Mouse (Mus musculus) liver, adult (tissue): ENCODE data around the gene C2cd4d.

Source experiments
- GATA4 ChIP-seq: IDR thresholded peaks from 2 replicates; pipeline ENCODE4 v1.6.1; 2014; ENCODE audit warnings: mild to moderate bottlenecking, low read length; ENCODE audit not compliant: insufficient replicate concordance

C2cd4d gene

DNA sequence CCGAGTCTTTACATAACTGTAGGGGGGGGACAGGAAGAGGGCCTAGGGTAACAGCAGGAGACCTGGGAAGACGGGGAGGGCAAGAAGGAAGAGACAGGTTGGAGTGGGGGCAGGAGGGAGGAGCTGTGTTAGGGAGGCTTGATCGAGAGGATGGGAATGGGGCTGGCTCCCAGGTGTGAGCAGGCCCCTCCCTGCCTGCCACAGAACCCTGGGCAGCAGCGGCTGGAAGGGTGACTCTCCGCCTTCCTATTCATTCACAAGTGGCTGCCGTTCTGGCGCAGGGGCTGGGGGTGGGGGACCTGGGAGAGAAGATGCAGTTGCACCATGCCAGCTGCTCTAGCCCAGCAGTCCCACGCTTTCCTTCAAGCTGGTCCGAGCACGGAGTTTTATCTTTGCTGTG lies 10.9 kb downstream of the C2cd4d start:
- TF ChIP-seq GATA4 = no peak

- TF ChIP-seq GATA4 = no peak
These were observed 11.4 kb downstream of the C2cd4d start for GRCm38 (mm10) chr3:94373597-94374011.

- TF ChIP-seq GATA4 = no peak
These were observed 12.4 kb downstream of the C2cd4d start for GRCm38 (mm10) chr3:94374636-94375035.

GRCm38 (mm10) chr3:94375146-94375545 lies 12.9 kb downstream of the C2cd4d start:
- no peak for TF ChIP-seq GATA4

- no peak for TF ChIP-seq GATA4
These were observed 13.6 kb downstream of the C2cd4d start for GRCm38 (mm10) chr3:94375861-94376260.

DNA sequence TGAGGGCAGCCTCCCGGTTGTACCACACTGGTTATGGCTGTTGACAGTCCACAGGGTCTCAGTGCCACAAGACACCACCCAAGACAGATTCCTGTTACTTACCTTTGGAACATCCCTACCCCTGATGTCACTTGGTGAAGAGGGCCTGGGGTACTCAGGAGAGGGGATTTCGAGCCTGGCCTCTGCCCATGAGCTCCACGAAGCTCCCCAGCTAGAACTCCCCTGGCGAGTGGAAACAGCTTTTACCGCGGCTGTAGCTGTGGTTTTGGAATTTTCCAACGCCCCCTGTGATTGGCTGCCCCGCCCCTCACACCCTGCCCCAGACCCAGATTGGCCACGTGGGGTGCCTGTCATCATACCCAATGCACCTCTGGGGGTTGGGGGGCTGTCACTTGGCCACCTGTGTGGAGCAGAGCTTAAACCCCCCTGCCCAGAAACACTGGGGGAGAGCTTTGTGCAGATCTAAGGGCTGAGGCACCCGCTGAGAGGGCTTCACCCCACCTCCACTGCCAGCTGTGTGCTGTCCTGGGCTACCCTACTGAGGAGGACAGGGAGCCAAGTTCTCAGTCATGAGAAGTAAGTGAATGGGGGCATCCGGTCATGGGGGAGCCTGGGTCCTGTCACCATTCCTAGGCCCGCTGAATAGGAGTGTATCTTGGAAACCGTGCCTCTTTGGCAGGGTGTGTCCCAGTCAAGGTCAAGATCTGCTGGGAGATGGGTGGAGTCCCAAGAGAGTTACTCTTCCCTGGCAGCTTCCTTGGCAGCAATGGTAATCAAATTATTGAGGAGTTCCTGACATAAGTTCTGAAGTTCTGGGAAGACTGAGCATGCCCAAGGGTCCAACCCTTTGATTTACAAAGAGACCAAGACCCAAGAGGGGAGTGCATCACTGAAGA lies 15.0 kb downstream of the C2cd4d start:
- TF ChIP-seq GATA4 = no peak

DNA sequence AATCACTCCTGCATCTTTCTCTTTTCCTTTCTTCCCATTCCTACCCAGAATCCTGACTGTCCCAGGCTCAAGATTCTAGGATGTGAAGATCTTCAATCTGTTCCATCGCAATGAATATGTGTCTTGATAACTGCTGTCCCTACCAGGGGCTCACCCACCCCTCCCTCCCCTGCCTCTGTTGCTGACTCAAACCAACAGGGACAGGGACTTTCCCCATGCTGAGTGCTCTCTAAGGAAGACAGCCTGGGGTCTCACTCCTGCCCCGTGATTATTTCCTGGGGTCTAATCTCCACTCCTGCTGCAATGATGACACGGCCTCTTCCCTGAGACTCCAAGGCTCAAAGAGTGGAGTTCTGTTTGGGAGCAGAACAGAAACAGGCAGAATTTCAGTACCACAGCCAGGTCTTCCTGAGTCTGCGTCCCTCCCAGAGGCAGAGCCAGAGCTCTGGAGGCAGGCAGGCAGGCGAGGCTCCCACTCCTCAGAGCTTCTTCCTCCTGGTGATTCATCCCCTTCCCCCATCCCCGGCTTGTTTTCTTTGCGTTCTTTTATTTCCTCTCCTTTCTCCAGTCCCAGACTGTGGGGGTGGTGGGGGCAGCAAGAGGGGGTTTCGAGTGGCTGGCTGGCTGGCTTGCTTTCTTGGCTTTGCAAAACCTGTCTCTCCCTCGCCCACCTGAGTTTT lies 17.7 kb downstream of the C2cd4d start:
- TF ChIP-seq GATA4 = no peak

DNA sequence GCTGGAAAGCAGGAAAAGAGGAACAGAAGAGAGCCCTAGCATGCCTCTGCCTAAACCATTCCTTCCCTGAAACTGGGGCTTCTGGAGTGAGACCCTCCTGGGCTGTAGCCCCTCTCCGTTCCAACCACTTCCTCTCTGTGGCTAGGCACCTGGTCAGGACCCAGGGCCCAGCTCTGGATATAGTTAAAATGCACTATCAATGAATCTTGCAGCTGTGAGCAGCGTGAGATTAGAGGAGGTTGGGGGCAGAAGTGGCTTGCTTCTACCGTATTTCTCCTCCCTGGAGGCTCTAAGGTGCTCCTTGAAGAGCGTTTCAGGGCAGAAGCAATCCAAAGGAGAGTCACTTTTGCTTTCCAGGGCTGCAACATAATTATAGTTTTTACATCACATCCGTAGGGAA lies 20.1 kb downstream of the C2cd4d start:
- TF ChIP-seq GATA4 = no peak

DNA sequence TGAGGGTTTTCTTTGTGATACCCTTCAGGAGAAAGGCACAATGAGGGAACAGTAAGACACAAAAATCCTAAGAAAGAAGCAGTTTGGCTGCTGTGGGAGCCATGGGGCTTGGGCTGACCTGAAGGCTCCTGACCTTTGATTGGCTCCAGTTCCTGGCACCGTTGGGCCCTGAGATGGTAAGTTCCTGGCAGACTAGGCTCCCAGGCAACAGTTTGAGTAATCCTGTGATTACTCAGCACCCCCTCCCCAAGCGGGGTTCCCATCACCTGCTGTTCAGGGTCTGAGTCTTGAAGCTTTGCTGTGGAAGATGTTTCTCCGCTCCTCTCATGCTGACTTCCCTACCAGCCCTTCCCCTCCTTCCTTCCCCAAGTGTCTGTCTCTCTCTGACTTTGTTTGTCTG lies 21.2 kb downstream of the C2cd4d start:
- no peak for TF ChIP-seq GATA4

GRCm38 (mm10) chr3:94386671-94387070 lies 24.4 kb downstream of the C2cd4d start:
- no peak for TF ChIP-seq GATA4

DNA sequence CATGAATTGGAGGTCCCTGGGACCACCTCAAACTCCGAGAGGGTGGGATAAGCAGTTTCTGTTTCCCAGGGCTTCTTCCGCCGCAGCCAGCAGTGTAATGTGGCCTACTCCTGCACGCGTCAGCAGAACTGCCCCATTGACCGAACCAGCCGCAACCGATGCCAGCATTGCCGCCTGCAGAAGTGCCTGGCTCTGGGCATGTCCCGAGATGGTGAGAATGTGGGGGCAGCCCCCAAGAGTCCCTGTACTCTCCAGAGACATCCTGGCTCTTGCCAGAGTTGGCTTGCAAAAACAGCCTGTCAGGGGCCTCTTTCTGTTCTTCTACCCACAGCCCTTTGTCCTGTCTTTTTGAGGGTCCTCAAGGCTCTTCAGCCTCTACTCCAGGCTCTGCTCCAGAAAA lies 25.2 kb downstream of the C2cd4d start:
- no peak for TF ChIP-seq GATA4

DNA sequence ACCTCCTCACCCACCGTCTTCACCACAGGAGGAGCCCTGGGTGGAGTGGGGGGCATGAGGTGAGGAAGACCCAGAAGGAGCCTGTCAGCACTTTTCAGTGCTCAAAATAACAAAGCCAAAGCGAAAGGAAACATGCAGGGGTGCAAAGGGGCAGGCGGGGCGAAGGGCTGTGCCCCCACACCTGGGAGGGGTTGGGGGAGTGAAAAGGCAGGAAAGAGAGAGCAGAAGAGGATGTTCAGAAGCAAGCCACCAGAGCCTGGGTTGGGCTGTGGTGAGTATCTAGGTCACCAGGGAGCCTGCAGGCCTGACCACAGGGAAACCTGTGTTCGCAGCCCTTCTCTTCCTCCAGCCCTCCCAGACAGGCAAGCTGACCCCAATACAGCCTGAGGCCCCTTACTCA lies 25.8 kb downstream of the C2cd4d start:
- TF ChIP-seq GATA4 = no peak

DNA sequence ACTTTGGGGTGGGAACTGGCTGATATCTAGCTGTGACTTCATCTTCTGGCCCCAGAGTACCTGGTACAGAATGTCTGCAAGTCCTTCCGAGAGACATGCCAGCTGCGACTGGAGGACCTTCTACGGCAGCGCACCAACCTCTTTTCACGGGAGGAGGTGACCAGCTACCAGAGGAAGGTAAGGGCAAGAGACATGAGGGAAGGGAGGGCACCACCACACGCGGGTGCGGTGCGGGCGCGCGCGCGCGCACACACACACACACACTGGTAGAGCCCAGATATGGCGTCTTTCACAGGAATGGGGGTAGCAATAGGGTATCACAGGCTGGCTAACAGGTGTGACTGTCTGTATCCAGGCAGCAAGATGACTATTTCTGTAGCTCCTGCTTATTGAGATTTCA lies 27.2 kb downstream of the C2cd4d start:
- no peak for TF ChIP-seq GATA4

- TF ChIP-seq GATA4 = no peak
These were observed 28.8 kb downstream of the C2cd4d start for GRCm38 (mm10) chr3:94391001-94391400.

DNA sequence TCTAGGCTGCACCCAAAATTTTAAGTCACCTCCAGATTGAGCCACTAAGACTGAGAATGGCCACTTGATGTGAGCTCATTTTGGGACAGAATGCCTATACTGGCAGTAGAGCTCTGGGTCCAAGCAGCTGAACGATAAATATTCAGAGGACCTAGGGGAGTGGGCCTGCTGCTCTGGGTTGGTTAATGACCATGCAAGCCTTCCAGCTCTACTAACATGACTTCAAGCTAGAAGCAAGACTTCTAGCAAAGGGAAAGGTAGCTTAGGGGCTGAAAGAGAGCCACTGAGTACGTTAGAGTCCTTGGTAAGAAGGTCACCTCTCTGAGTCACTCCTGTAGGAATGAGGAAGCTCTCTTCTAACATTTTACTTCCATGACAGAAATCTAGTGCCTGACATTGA lies 29.9 kb downstream of the C2cd4d start:
- TF ChIP-seq GATA4 = no peak

DNA sequence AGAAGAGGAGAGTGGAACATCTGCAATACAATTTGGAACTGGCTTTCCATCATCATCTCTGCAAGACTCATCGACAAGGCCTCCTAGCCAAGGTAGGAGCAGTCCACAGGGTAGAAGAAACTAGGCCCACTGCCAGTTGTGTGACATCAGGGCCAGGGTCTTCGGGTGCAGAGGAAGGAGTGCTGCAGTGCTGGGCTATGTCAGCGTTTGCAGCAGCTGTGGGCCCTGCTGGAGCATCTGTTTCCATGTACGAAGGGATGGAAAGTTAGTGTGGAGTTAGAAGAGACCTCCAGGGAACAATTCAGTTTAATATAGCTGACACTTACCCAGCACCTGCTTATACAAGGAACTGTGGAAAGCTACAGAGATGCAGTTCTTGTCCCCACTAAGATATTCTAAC lies 30.8 kb downstream of the C2cd4d start:
- TF ChIP-seq GATA4 = no peak

DNA sequence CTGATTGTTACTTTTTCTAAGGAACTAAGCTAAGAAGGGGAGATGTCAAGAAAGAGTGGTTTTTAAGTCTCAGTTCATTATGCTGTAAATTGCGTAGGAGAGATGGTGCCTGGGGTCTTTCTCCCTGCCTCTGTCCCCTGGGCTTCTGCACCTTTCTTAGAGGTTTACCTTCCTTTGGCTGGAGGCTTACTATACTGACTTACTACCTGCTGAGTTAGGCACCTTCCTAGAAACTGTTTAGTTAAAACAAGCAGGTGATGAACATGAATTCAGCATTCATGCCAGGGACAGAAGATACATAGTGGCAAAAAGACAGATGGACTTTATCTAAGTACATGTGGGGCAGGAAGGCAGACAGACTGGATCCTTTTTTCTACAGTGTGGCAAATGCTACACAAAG lies 34.1 kb downstream of the C2cd4d start:
- no peak for TF ChIP-seq GATA4

DNA sequence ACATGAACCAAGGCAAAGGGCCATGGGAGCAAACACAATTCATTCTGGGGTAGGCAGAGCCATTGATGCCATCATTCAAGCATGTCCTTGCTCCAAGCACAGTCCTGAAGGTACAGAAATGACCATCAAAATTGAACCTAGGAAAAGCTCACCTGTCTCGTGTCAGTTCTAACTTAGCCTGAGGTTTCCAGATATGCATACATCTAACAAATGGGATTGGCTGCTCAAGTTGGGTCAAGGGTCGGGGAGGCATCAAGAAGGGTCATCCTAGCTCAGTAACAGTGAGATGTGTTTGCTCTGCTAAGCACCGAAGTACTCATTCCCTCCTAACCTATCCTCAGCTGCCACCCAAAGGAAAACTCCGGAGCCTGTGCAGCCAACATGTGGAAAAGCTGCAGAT lies 34.6 kb downstream of the C2cd4d start:
- TF ChIP-seq GATA4 = no peak
